Mouse (Mus musculus) bone marrow, adult 2 months (tissue): ENCODE data around the gene Fmnl2.

Experiments
- CTCF ChIP-seq: fragments of 200-500 bp; IDR thresholded peaks from 2 replicates; pipeline ENCODE4 v1.5.1; 2011; ENCODE audit warnings: low read length, control low read depth; ENCODE audit not compliant: control insufficient read depth, insufficient read depth
- POLR2A ChIP-seq: fragments of 200-500 bp; IDR thresholded peaks from 2 replicates; pipeline ENCODE4 v1.6.1; 2011; ENCODE audit warnings: low read depth, mild to moderate bottlenecking, control low read depth, low read length, borderline replicate concordance; ENCODE audit not compliant: control insufficient read depth

GRCm38 (mm10) chr2:53095489-53095888 lies 237.8 kb downstream of the Fmnl2 start:
- TF ChIP-seq CTCF (no peak), POLR2A (no peak)
